Mouse (Mus musculus) limb, embryonic 11.5 days (tissue): ENCODE results near the gene Kif26a. TPM values are rescaled to one million over a fixed set of nuclear protein-coding genes. Genes with fewer than 3 reads are reported as not detected.

Source experiments
- ATAC-seq: fragments of 200-750 bp; cut with Nextera tagmentation; 2 replicates; pipeline ENCODE4 v1.8.0; 2017; ENCODE audit warnings: low read depth; ENCODE audit not compliant: insufficient number of reproducible peaks, low FRiP score, low TSS enrichment
- DNase-seq: peaks from one replicate; pipeline ENCODE4 v3.0.0-alpha.2; 2015; ENCODE audit warnings: low spot score
- H3K27ac ChIP-seq: fragments of 300-500 bp; sonication (generic); replicated peaks from 2 replicates; pipeline ENCODE4 v1.5.1; 2014; ENCODE audit warnings: low read depth, mild to moderate bottlenecking, low read length
- H3K27me3 ChIP-seq: fragments of 300-500 bp; sonication (generic); 2 replicates; pipeline ENCODE4 v1.6.1; 2014; ENCODE audit warnings: mild to moderate bottlenecking, low read length, mixed read lengths; ENCODE audit not compliant: control insufficient read depth, insufficient read depth
- H3K36me3 ChIP-seq: fragments of 300-500 bp; sonication (generic); 2 replicates; pipeline ENCODE4 v1.6.1; 2014; ENCODE audit warnings: mild to moderate bottlenecking, low read length, moderate library complexity, mixed read lengths; ENCODE audit not compliant: control insufficient read depth, insufficient read depth
- H3K4me1 ChIP-seq: fragments of 300-500 bp; sonication (generic); 2 replicates; pipeline ENCODE4 v1.6.1; 2014; ENCODE audit warnings: low read length, mixed read lengths; ENCODE audit not compliant: control insufficient read depth, insufficient read depth
- H3K4me2 ChIP-seq: fragments of 300-500 bp; sonication (generic); 2 replicates; pipeline ENCODE4 v1.6.1; 2014; ENCODE audit warnings: low read depth, mild to moderate bottlenecking, moderate library complexity; ENCODE audit not compliant: severe bottlenecking
- H3K4me3 ChIP-seq: fragments of 300-500 bp; sonication (generic); 2 replicates; pipeline ENCODE4 v1.5.1; 2014; ENCODE audit warnings: low read depth, low read length
- H3K9ac ChIP-seq: fragments of 300-500 bp; sonication (generic); 2 replicates; pipeline ENCODE4 v1.6.1; 2014; ENCODE audit warnings: mild to moderate bottlenecking, low read length
- H3K9me3 ChIP-seq: fragments of 300-500 bp; sonication (generic); 2 replicates; pipeline ENCODE4 v1.6.1; 2016; ENCODE audit warnings: low read length; ENCODE audit not compliant: control insufficient read depth
- WGBS: fragments of 180-500 bp; shearing (Covaris S2); extraction: QIAGEN DNeasy Blood & Tissue Kit; methylation state at CpG from one replicate; pipeline ENCODE4 v1.1.7; 2014; 5-methylcytosine and 5-hydroxymethylcytosine counted together
- microRNA counts: library from miRNA; unstranded; fragments of <30 nt; microRNA quantifications from one replicate; lab custom pipeline; 2016
- microRNA-seq: library from miRNA; unstranded; fragments of <30 nt; microRNA quantifications from one replicate; pipeline ENCODE4, GENCODE M21; 2016
- polyA plus RNA-seq: library from polyadenylated mRNA; unstranded; fragments of >200 nt; fragmentation: Nextera tagmentation; extraction: Ambion mirVana; gene quantifications from 2 replicates; pipeline ENCODE4 v1.2.1, GENCODE M21; 2014

Kif26a gene
- polyA plus RNA-seq, 1 experiment from 2014 or later: 3.5 TPM

- Histone ChIP-seq H3K9ac (no peak overlapping the region), H3K4me3 (no peak overlapping the region), H3K27me3 (peaks cover 3% of the 10 kb centered on the region; the same call in 1 of the 2 replicates), H3K4me2 (no peak overlapping the region), H3K9me3 (no peaks in the 10 kb centered on the region), H3K36me3 (no peaks in the 10 kb centered on the region), H3K4me1 (peaks cover 22% of the 10 kb centered on the region), H3K27ac (no peak overlapping the region)
- ATAC-seq: no peak
- 6% methylated on average over 19 of the region's 19 CpGs for WGBS
- DNase-seq: peak; percentile 50
Observed at GRCm38 (mm10) chr12:112221754-112222439, 75.9 kb downstream of the Kif26a start.

- no peak overlapping the region for H3K27ac ChIP-seq
- H3K4me2 ChIP-seq: no peak overlapping the region
- WGBS: 54% methylated on average over 13 of the region's 13 CpGs
Observed at GRCm38 (mm10) chr12:112223721-112224337, 77.8 kb downstream of the Kif26a start.

GRCm38 (mm10) chr12:112226238-112226637 is 80.2 kb downstream of the Kif26a start:
- peaks cover 3% of the 10 kb centered on the region; the same call in 1 of the 2 replicates for H3K27me3 ChIP-seq
- no peak overlapping the region for H3K9ac ChIP-seq
- no peak overlapping the region for H3K27ac ChIP-seq
- H3K9me3 ChIP-seq: no peaks in the 10 kb centered on the region
- no peak overlapping the region for H3K4me2 ChIP-seq
- no peaks in the 10 kb centered on the region for H3K36me3 ChIP-seq
- DNase-seq (no peak), ATAC-seq (no peak)
- 86% methylated on average over 1 of the region's 1 CpGs for WGBS
- H3K4me3 ChIP-seq: no peak overlapping the region
- H3K4me1 ChIP-seq: peaks cover 17% of the 10 kb centered on the region

More at GRCm38 (mm10) chr12:112223721-112224337, 77.8 kb downstream of the Kif26a start:
- Histone ChIP-seq H3K27me3 (peaks cover 3% of the 10 kb centered on the region; the same call in 1 of the 2 replicates), H3K9me3 (no peaks in the 10 kb centered on the region), H3K9ac (no peak overlapping the region), H3K36me3 (no peaks in the 10 kb centered on the region), H3K4me3 (no peak overlapping the region), H3K4me1 (peaks cover 16% of the 10 kb centered on the region)
- DNase-seq (no peak), ATAC-seq (no peak)

DNA sequence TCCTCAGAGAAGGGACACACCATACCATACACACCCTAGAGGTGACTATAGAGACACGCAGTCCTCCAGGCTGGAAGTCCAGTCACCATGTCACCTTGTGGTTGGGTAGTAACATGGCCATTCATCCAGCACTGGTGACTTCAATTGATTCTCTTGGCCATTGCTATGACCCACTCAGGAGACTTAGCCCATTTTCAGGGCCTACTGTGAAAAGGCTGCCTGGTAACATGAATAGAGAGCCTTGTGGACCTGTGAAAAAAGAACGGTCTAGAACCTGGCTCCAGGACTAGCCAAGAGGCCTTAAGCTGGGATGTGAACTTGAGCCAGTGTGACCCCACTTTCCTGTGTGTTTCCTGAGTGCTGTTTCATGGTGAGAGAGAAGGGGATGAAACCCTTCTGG is 80.6 kb downstream of the Kif26a start:
- Histone ChIP-seq H3K36me3 (no peaks in the 10 kb centered on the region), H3K9me3 (no peaks in the 10 kb centered on the region), H3K9ac (no peak overlapping the region), H3K27me3 (peaks cover 3% of the 10 kb centered on the region; the same call in 1 of the 2 replicates), H3K4me1 (peaks cover 13% of the 10 kb centered on the region), H3K27ac (no peak overlapping the region), H3K4me2 (no peak overlapping the region), H3K4me3 (no peak overlapping the region)
- 95% methylated on average over 2 of the region's 2 CpGs for WGBS
- DNase-seq (no peak), ATAC-seq (no peak)

- no peak overlapping the region for H3K27ac ChIP-seq
- no peak overlapping the region for H3K4me2 ChIP-seq
- 0 out of 2 replicates have a peak overlapping the region, but pooled peaks have one; percentile 12 for H3K9ac ChIP-seq
- H3K27me3 ChIP-seq: no peaks in the 10 kb centered on the region
- H3K9me3 ChIP-seq: no peaks in the 10 kb centered on the region
- H3K4me3 ChIP-seq: no peak overlapping the region
- peaks cover 4% of the 10 kb centered on the region; the same call in 1 of the 2 replicates for H3K4me1 ChIP-seq
- 53% methylated on average over 10 of the region's 10 CpGs for WGBS
- H3K36me3 ChIP-seq: no peaks in the 10 kb centered on the region
- DNase-seq: no peak
- no peak for ATAC-seq
Observed at GRCm38 (mm10) chr12:112229084-112229483, 83.1 kb downstream of the Kif26a start.

DNA sequence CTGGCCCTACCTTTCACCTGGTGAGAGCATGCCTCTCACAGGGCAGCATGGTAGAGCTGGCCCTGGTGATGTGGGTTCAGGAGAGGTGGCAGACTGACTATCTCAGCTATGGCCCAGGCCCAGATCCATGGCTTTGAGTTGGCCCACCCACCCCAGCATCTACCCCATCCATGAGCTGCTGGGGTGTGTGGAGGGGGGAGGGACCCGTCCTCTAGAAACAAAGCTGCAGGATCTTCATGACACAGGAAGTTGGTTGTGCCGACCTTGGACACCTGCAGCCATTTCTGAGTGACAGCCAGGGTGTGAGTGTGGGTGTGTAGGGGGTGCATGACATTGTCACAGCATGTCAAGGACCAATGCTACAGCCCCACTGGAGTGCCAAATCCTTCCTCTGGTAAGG is 84.2 kb downstream of the Kif26a start:
- Histone ChIP-seq H3K27me3 (no peaks in the 10 kb centered on the region), H3K36me3 (no peaks in the 10 kb centered on the region), H3K4me3 (no peak overlapping the region), H3K9me3 (no peaks in the 10 kb centered on the region), H3K4me2 (no peak overlapping the region), H3K9ac (no peak overlapping the region), H3K27ac (no peak overlapping the region), H3K4me1 (peaks cover 5% of the 10 kb centered on the region; the same call in 1 of the 2 replicates)
- WGBS: 77% methylated on average over 2 of the region's 2 CpGs
- DNase-seq (no peak), ATAC-seq (no peak)

MicroRNAs encoded within 50 kb of the gene (microRNA counts, 519-probe panel; counts per million panel counts)
- microRNA mmu-miR-203 (lab: Ali Mortazavi, UCI): 4,309 counts per million, percentile 65 among the panel's probes with 10 or more counts

Small RNA genes within 50 kb of the gene (microRNA-seq; reads per million reads assigned to microRNA genes)
- gene Mir203 (4,151 reads per million, percentile 88 among the genes with 10 or more reads in this experiment), gene Mir3073a (not detected), gene Mir3073b (not detected)

Other genes with a start within 250 kb of the Kif26a start
- 6.5 and 6.6 TPM in 2 replicates for gene Ppp1r13b, start 238.1 kb upstream of the Kif26a start, polyA plus RNA-seq
- gene Atp5mpl, start 179.2 kb upstream of the Kif26a start, polyA plus RNA-seq: 670 and 686 TPM in 2 replicates
- 0.61 and 0.95 TPM in 2 replicates for gene Tdrd9, start 174.6 kb upstream of the Kif26a start, polyA plus RNA-seq
- gene Rd3l, start 164.9 kb upstream of the Kif26a start, polyA plus RNA-seq: not detected in 2 replicates
- gene Aspg, start 39.5 kb upstream of the Kif26a start, polyA plus RNA-seq: 1.6 and 2.0 TPM in 2 replicates